Mouse (Mus musculus) cortical plate, adult 2 months (tissue): Measurements from ENCODE around the gene Prpf18.

Experiments used
- CTCF ChIP-seq: fragments of 200-500 bp; IDR thresholded peaks from 2 replicates; pipeline ENCODE4 v1.5.1; 2011; ENCODE audit warnings: mild to moderate bottlenecking, control low read depth, low read length; ENCODE audit not compliant: insufficient read depth; ENCODE audit errors: extremely low read depth
- POLR2A ChIP-seq: fragments of 200-500 bp; IDR thresholded peaks from 2 replicates; pipeline ENCODE4 v1.6.1; 2011; ENCODE audit warnings: mild to moderate bottlenecking, low read length, control low read depth; ENCODE audit not compliant: insufficient read depth; ENCODE audit errors: extremely low read depth

GRCm38 (mm10) chr2:4616995-4617394, 34.9 kb downstream of the Prpf18 start:
- TF ChIP-seq CTCF (no peak), POLR2A (no peak)
